In the genomic region with DNA sequence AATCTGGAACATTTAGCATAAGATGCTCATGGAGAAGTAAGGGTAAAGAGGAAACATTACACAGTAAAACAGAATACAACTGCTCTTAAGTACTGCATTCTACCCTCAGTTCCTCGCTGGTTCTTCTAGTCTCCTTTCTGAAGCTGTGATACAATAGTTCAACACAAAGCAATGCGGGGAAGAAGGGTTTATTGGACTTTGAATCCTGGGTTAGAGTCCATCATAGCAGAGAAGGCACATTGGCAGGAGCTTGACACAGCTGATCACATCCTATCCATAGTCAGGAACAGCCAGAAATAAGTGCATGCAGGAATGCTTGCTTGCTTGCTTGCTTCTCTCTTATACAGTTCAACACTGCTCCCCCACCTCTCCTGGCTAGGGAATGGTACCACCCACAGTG, we compare ENCODE assay signal across 22 mouse cellular contexts.
DNase-seq lines count a peak whose midpoint lies in the region; ATAC-seq and TF ChIP-seq lines count a peak whose summit lies in the region.
"Had no signal": no experiment of that assay in that cellular context is flagged by ENCODE, and none has a peak within 500 bp of the region (broad histone marks: within the 10 kb centered on the region; RNA-seq: fewer than 3 reads in every experiment).

No protein-coding gene starts in this region.

- no peak overlapping the region for H3K4me3 ChIP-seq in intestine, postnatal 0 days (ENCODE audit: low read depth, low read length)
- no peak overlapping the region for H3K4me3 ChIP-seq in intestine, embryonic 16.5 days (ENCODE audit: low read length)
- H3K4me3 ChIP-seq in liver, adult 2 months (ENCODE audit: insufficient read depth, low read depth, low read length), result no peak overlapping the region
- no peak overlapping the region for H3K4me3 ChIP-seq in liver, embryonic 11.5 days (ENCODE audit: low read depth, low read length)
- H3K4me3 ChIP-seq: embryonic facial prominence, embryonic 13.5 days; embryonic facial prominence, embryonic 15.5 days; erythroblast, embryonic 14.5 days; forebrain, embryonic 10.5 days; forebrain, embryonic 12.5 days had no signal

- no peak overlapping the region for H3K9ac ChIP-seq in intestine, postnatal 0 days (ENCODE audit: low read depth, low read length)
- H3K9ac ChIP-seq in intestine, embryonic 16.5 days (ENCODE audit: low read depth, low read length), result no peak overlapping the region
- H3K9ac ChIP-seq in liver, adult 2 months (ENCODE audit: low read depth, low read length), result no peak overlapping the region
- no peak overlapping the region for H3K9ac ChIP-seq in liver, embryonic 11.5 days (ENCODE audit: low read depth, low read length)
- H3K9ac ChIP-seq: embryonic facial prominence, embryonic 13.5 days; embryonic facial prominence, embryonic 15.5 days; forebrain, embryonic 12.5 days had no signal

- no peaks in the 10 kb centered on the region for H3K27me3 ChIP-seq in intestine, postnatal 0 days (replicated peaks; ENCODE audit: control insufficient read depth, insufficient read depth, low read length)
- H3K27me3 ChIP-seq in intestine, embryonic 16.5 days (replicated peaks; ENCODE audit: control insufficient read depth, insufficient read depth, low read length), result no peaks in the 10 kb centered on the region
- no peaks in the 10 kb centered on the region for H3K27me3 ChIP-seq in liver, adult 2 months (ENCODE audit: control insufficient read depth, insufficient read depth, low read length)
- no peaks in the 10 kb centered on the region for H3K27me3 ChIP-seq in liver, embryonic 11.5 days (replicated peaks; ENCODE audit: control insufficient read depth, insufficient read depth, low read length)
- H3K27me3 ChIP-seq: embryonic facial prominence, embryonic 13.5 days; embryonic facial prominence, embryonic 15.5 days; forebrain, embryonic 12.5 days had no signal

- peak; percentile 31; the same call in 1 of the 2 replicates for ATAC-seq in intestine, postnatal 0 days
- no peak for ATAC-seq in intestine, embryonic 16.5 days
- no peak for ATAC-seq in liver, embryonic 11.5 days (replicated peaks; ENCODE audit: low FRiP score)
- ATAC-seq: forebrain, embryonic 14.5 days had no signal

- TF ChIP-seq CTCF in intestine, postnatal 0 days (IDR thresholded peaks at IDR 0.05; ENCODE audit: low read depth), result no peak
- no peak for TF ChIP-seq CTCF in liver, adult 2 months (IDR thresholded peaks at IDR 0.05; ENCODE audit: low read depth, low read length)

- peak; percentile 8 to 15 for DNase-seq in kidney, adult 8-10 months
- no peak for DNase-seq in kidney, postnatal 10 days
- peak; percentile 34 for DNase-seq in liver, adult 2 months (ENCODE audit: extremely low read depth, low read depth, low spot score)
- DNase-seq in liver, embryonic 11.5 days (ENCODE audit: low spot score), result no peak
- DNase-seq: adrenal gland, adult 2 months; adrenal gland, postnatal 10 days; adrenal gland, postnatal 25 days; cerebellum, adult 11 months; cerebellum, adult 18-20 months; cerebellum, adult 8-10 months; cerebellum, adult 9-11 months; cerebellum, postnatal 14 days; cerebellum, postnatal 36 days; embryo, embryonic 11 days had no signal

- H3K27ac ChIP-seq in intestine, postnatal 0 days (ENCODE audit: low read depth, low read length), result no peak overlapping the region
- H3K27ac ChIP-seq in intestine, embryonic 16.5 days (ENCODE audit: low read length), result no peak overlapping the region
- H3K27ac ChIP-seq in liver, adult 2 months (replicated peaks; ENCODE audit: insufficient read depth, low read depth, low read length), result no peak overlapping the region
- no peak overlapping the region for H3K27ac ChIP-seq in liver, embryonic 11.5 days (ENCODE audit: low read depth, low read length)
- H3K27ac ChIP-seq: embryonic facial prominence, embryonic 13.5 days; embryonic facial prominence, embryonic 15.5 days; forebrain, embryonic 10.5 days; forebrain, embryonic 12.5 days had no signal

- no peaks in the 10 kb centered on the region for H3K36me3 ChIP-seq in intestine, postnatal 0 days (ENCODE audit: control insufficient read depth, insufficient read depth)
- H3K36me3 ChIP-seq in intestine, embryonic 16.5 days (ENCODE audit: control insufficient read depth, insufficient read depth, low read length), result no peaks in the 10 kb centered on the region
- H3K36me3 ChIP-seq in liver, adult 2 months (ENCODE audit: control insufficient read depth, insufficient read depth, low read length), result no peaks in the 10 kb centered on the region
- no peaks in the 10 kb centered on the region for H3K36me3 ChIP-seq in liver, embryonic 11.5 days (ENCODE audit: control insufficient read depth, insufficient read depth, low read length)
- H3K36me3 ChIP-seq: embryonic facial prominence, embryonic 13.5 days; embryonic facial prominence, embryonic 15.5 days; forebrain, embryonic 10.5 days; forebrain, embryonic 12.5 days had no signal

- no peak for TF ChIP-seq POLR2A in liver, adult 2 months (IDR thresholded peaks at IDR 0.05; ENCODE audit: extremely low read depth, insufficient read depth, low read length)

- 73% methylated on average over 2 of the region's 2 CpGs for WGBS in intestine, postnatal 0 days
- WGBS in intestine, embryonic 16.5 days, result 85% methylated on average over 2 of the region's 2 CpGs
- 66% methylated on average over 2 of the region's 2 CpGs for WGBS in liver, adult 2 months
- WGBS in liver, embryonic 11.5 days, result 54% methylated on average over 2 of the region's 2 CpGs

- H3K4me1 ChIP-seq in intestine, postnatal 0 days (replicated peaks; ENCODE audit: control insufficient read depth, insufficient read depth, low read length), result no peaks in the 10 kb centered on the region
- H3K4me1 ChIP-seq in intestine, embryonic 16.5 days (ENCODE audit: control insufficient read depth, insufficient read depth, low read length), result no peaks in the 10 kb centered on the region
- no peaks in the 10 kb centered on the region for H3K4me1 ChIP-seq in liver, adult 2 months (ENCODE audit: control insufficient read depth, insufficient read depth, low read length)
- H3K4me1 ChIP-seq in liver, embryonic 11.5 days (replicated peaks; ENCODE audit: control insufficient read depth, insufficient read depth, low read length), result no peaks in the 10 kb centered on the region
- H3K4me1 ChIP-seq: embryonic facial prominence, embryonic 13.5 days; embryonic facial prominence, embryonic 15.5 days; forebrain, embryonic 10.5 days; forebrain, embryonic 12.5 days had no signal

- no peaks in the 10 kb centered on the region for H3K9me3 ChIP-seq in intestine, postnatal 0 days (ENCODE audit: control insufficient read depth)
- H3K9me3 ChIP-seq in intestine, embryonic 16.5 days (ENCODE audit: control insufficient read depth, low read length), result no peaks in the 10 kb centered on the region
- no peaks in the 10 kb centered on the region for H3K9me3 ChIP-seq in liver, embryonic 11.5 days (ENCODE audit: control insufficient read depth, low read length)
- H3K9me3 ChIP-seq: embryonic facial prominence, embryonic 13.5 days; embryonic facial prominence, embryonic 15.5 days; forebrain, embryonic 10.5 days; forebrain, embryonic 12.5 days had no signal

- no peak overlapping the region for H3K4me2 ChIP-seq in intestine, postnatal 0 days (replicated peaks; ENCODE audit: low read depth)
- no peak overlapping the region for H3K4me2 ChIP-seq in intestine, embryonic 16.5 days (ENCODE audit: low read depth, low read length)
- H3K4me2 ChIP-seq in liver, embryonic 11.5 days, result no peak overlapping the region
- H3K4me2 ChIP-seq: embryonic facial prominence, embryonic 13.5 days; embryonic facial prominence, embryonic 15.5 days; forebrain, embryonic 12.5 days had no signal

- H3K79me2 ChIP-seq in liver, adult 2 months (ENCODE audit: control insufficient read depth, insufficient read depth, low read length), result no peaks in the 10 kb centered on the region

Comparison
In these comparisons a context has a peak if more than half of its experiments do, and no peak if none do; other contexts are left out.
1. DNase-seq: peak in kidney, adult 8-10 months (2 of 2) and liver, adult 2 months (single experiment); none in kidney, postnatal 10 days (single experiment) and liver, embryonic 11.5 days (single experiment).